In the genomic region with DNA sequence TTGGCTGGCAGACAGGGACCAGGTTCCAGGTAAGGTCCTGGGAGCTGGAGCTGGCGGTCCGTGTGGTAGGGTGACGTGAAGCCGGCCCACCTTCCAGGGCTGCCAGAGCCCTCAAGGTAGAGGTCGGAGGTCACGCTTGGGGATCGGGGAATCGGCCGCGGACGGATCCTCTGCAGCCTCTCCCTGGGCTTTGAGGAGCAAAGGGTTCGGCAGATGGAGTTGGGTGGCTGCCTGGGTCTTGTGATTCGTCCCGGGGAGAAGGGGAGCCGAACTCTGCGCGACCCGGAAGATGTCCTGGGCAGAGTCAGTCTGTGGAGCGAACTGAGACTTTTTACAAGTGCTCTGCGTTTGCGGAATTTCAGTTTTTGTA, we compare ENCODE assay signal across 8 mouse cellular contexts. TPM values are rescaled to one million over a fixed set of nuclear protein-coding genes. Genes with fewer than 3 reads are reported as not detected.
DNase-seq lines count a peak whose midpoint lies in the region; ATAC-seq and TF ChIP-seq lines count a peak whose summit lies in the region.

No protein-coding gene starts in this region.

- peak; percentile 63; the same call in 1 of the 2 replicates for ATAC-seq in heart, embryonic 16.5 days (replicated peaks; ENCODE audit: extremely low read depth, insufficient read depth, low FRiP score)
- ATAC-seq in Patski, result peak; percentile 57
- ATAC-seq in forebrain, embryonic 16.5 days, result peak; percentile 54
- ATAC-seq in liver, postnatal 0 days, result peak; percentile 79

- POLR2A ChIA-PET in Patski (lab: Charles Lee), result no interaction called here

- no peaks in the 10 kb centered on the region for H3K36me3 ChIP-seq in heart, embryonic 16.5 days (ENCODE audit: control insufficient read depth, insufficient read depth)
- no peaks in the 10 kb centered on the region for H3K36me3 ChIP-seq in forebrain, embryonic 16.5 days (ENCODE audit: control insufficient read depth, insufficient read depth)
- no peaks in the 10 kb centered on the region for H3K36me3 ChIP-seq in liver, postnatal 0 days (replicated peaks; ENCODE audit: insufficient read depth, low read length)

- no peak for DNase-seq in heart, adult 11 months
- DNase-seq in Patski (ENCODE audit: low read depth, low spot score), result no peak
- no peak for DNase-seq in liver, postnatal 0 days
- no peak for DNase-seq in T-cell, adult 2 months (ENCODE audit: low spot score)
- no peak for DNase-seq in right cerebral cortex, postnatal 4 days
- no peak for DNase-seq in left cerebral cortex, adult 9 months (ENCODE audit: low spot score in 2 of 2)

- CTCF ChIA-PET in Patski (lab: Charles Lee), result no interaction called here

- H3K9me3 ChIP-seq in heart, embryonic 16.5 days (replicated peaks; ENCODE audit: control insufficient read depth, low read length), result no peaks in the 10 kb centered on the region
- no peaks in the 10 kb centered on the region for H3K9me3 ChIP-seq in forebrain, embryonic 16.5 days (ENCODE audit: control insufficient read depth, low read length)
- no peaks in the 10 kb centered on the region for H3K9me3 ChIP-seq in liver, postnatal 0 days (ENCODE audit: low read length)

- peak overlapping the region; percentile 81 for H3K4me2 ChIP-seq in heart, embryonic 16.5 days (ENCODE audit: low read depth, low read length)
- H3K4me2 ChIP-seq in forebrain, embryonic 16.5 days (ENCODE audit: low read length), result peak overlapping the region; percentile 67
- peak overlapping the region; percentile 83 for H3K4me2 ChIP-seq in liver, postnatal 0 days (ENCODE audit: low read depth, low read length)

- H3K27ac ChIP-seq in heart, embryonic 16.5 days (ENCODE audit: low read length), result peak overlapping the region; percentile 82
- no peak overlapping the region for H3K27ac ChIP-seq in forebrain, embryonic 16.5 days (ENCODE audit: low read length)
- H3K27ac ChIP-seq in liver, postnatal 0 days (ENCODE audit: low read depth), result peak overlapping the region; percentile 76

- no peak for TF ChIP-seq EP300 in liver, postnatal 0 days (IDR thresholded peaks at IDR 0.05; ENCODE audit: low read depth)

- H3K9ac ChIP-seq in heart, embryonic 16.5 days (ENCODE audit: low read length), result peak overlapping the region; percentile 89
- peak overlapping the region; percentile 66 for H3K9ac ChIP-seq in forebrain, embryonic 16.5 days (replicated peaks; ENCODE audit: low read depth, low read length)
- peak overlapping the region; percentile 84 for H3K9ac ChIP-seq in liver, postnatal 0 days (replicated peaks)

- peaks cover 8% of the 10 kb centered on the region for H3K4me1 ChIP-seq in heart, embryonic 16.5 days (ENCODE audit: control insufficient read depth, insufficient read depth, low read length)
- H3K4me1 ChIP-seq in forebrain, embryonic 16.5 days (replicated peaks; ENCODE audit: control insufficient read depth, insufficient read depth, low read length), result peaks cover 9% of the 10 kb centered on the region
- peaks cover 8% of the 10 kb centered on the region; the same call in 1 of the 2 replicates for H3K4me1 ChIP-seq in liver, postnatal 0 days (ENCODE audit: insufficient read depth)

- WGBS in heart, embryonic 16.5 days, result under 1% methylated on average over 21 of the region's 21 CpGs
- WGBS in forebrain, embryonic 16.5 days, result under 1% methylated on average over 21 of the region's 21 CpGs
- under 1% methylated on average over 21 of the region's 21 CpGs for WGBS in liver, postnatal 0 days (ENCODE audit: insufficient replicate concordance)

- in situ Hi-C loops in Patski (cut with MboI; ENCODE audit: low pct_unique_long_range_greater_than_20kb), result no loop called here

- TF ChIP-seq CTCF in Patski (IDR thresholded peaks at IDR 0.05), result no peak
- TF ChIP-seq CTCF in liver, postnatal 0 days (IDR thresholded peaks at IDR 0.05; ENCODE audit: low read depth), result no peak

- no peaks in the 10 kb centered on the region for H3K27me3 ChIP-seq in heart, embryonic 16.5 days (ENCODE audit: control insufficient read depth, insufficient read depth, low read length)
- H3K27me3 ChIP-seq in Patski, result peaks cover 7% of the 10 kb centered on the region
- H3K27me3 ChIP-seq in forebrain, embryonic 16.5 days (replicated peaks; ENCODE audit: control insufficient read depth, insufficient read depth, low read length), result no peaks in the 10 kb centered on the region; the same call in 1 of the 2 replicates
- H3K27me3 ChIP-seq in liver, postnatal 0 days (ENCODE audit: insufficient read depth, low read length), result no peaks in the 10 kb centered on the region

- peak overlapping the region; percentile 99 for H3K4me3 ChIP-seq in heart, embryonic 16.5 days (ENCODE audit: low read length)
- H3K4me3 ChIP-seq in forebrain, embryonic 16.5 days (replicated peaks; ENCODE audit: low read length), result peak overlapping the region; percentile 65
- H3K4me3 ChIP-seq in liver, postnatal 0 days (ENCODE audit: low read depth, low read length), result peak overlapping the region; percentile 85

RNA-seq across cellular contexts. Expression of a gene that starts 0.3 kb away (rescaled TPM):
- 71.7 and 79.6 TPM in 2 replicates for polyA plus RNA-seq in heart, embryonic 16.5 days (2015; fragmentation: Nextera tagmentation; extraction: Ambion mirVana)
- 72.7 TPM for polyA plus RNA-seq in Patski (2021)
- polyA plus RNA-seq in forebrain, embryonic 16.5 days (2015; fragmentation: Nextera tagmentation; extraction: Ambion mirVana), result 33.5 and 35.8 TPM in 2 replicates
- 24.3 and 25.4 TPM in 2 replicates for polyA plus RNA-seq in liver, postnatal 0 days (2015; fragmentation: Nextera tagmentation; extraction: Ambion mirVana)
